Mouse (Mus musculus) large intestine, adult 2 months (tissue): ENCODE results near the gene Gm49378. TPM values are rescaled to one million over a fixed set of nuclear protein-coding genes. Genes with fewer than 3 reads are reported as not detected.

ENCODE experiments used
- DNase-seq: peaks from one replicate; pipeline ENCODE4 v3.0.0-alpha.2; 2012; ENCODE audit warnings: low read depth, low spot score
- WGBS: fragments of 180-500 bp; shearing (Covaris S2); methylation state at CpG from one replicate; pipeline ENCODE4 v1.1.7; 2018; 5-methylcytosine and 5-hydroxymethylcytosine counted together
- polyA plus RNA-seq: library from polyadenylated mRNA; depleted of rRNA; stranded (reverse); fragments of >200 nt; gene quantifications from 2 replicates; pipeline ENCODE4 v1.2.3, GENCODE M21; 2012; rRNA removed

Gm49378 gene
- polyA plus RNA-seq: 2.2 and 2.3 TPM in 2 replicates

GRCm38 (mm10) chr14:55637795-55638194, at the start of gene Gm49378:
TSS of gene Gm49378 (minus strand) at chr14:55637895.
- no peak for DNase-seq
- 95% methylated on average over 9 of the region's 9 CpGs for WGBS

GRCm38 (mm10) chr14:55682118-55682493, 44.4 kb upstream of the Gm49378 start:
- WGBS: 2% methylated on average over 3 of the region's 3 CpGs
- no peak for DNase-seq

- peak; percentile 87 for DNase-seq
- under 1% methylated on average over 66 of the region's 66 CpGs for WGBS
Measured at GRCm38 (mm10) chr14:55681160-55682117, 43.7 kb upstream of the Gm49378 start, which contains the start of gene Tinf2. TSS of gene Tinf2 (minus strand) at chr14:55681820.

GRCm38 (mm10) chr14:55677615-55678014, 39.9 kb upstream of the Gm49378 start:
- 69% methylated on average over 4 of the region's 4 CpGs for WGBS
- DNase-seq: no peak

GRCm38 (mm10) chr14:55672741-55673060, 35.0 kb upstream of the Gm49378 start:
- no peak for DNase-seq
- 56% methylated on average over 7 of the region's 7 CpGs for WGBS

- WGBS: under 1% methylated on average over 38 of the region's 38 CpGs
- peak; percentile 86 for DNase-seq
Measured at GRCm38 (mm10) chr14:55671833-55672740, 34.4 kb upstream of the Gm49378 start, which contains the start of the genes Gmpr2 and Nedd8. TSS of gene Gmpr2 (plus strand) at chr14:55671941. TSS of gene Nedd8 (minus strand) at chr14:55672124.

- under 1% methylated on average over 12 of the region's 12 CpGs for WGBS
- no peak for DNase-seq
Measured at GRCm38 (mm10) chr14:55671486-55671832, 33.8 kb upstream of the Gm49378 start.

DNA sequence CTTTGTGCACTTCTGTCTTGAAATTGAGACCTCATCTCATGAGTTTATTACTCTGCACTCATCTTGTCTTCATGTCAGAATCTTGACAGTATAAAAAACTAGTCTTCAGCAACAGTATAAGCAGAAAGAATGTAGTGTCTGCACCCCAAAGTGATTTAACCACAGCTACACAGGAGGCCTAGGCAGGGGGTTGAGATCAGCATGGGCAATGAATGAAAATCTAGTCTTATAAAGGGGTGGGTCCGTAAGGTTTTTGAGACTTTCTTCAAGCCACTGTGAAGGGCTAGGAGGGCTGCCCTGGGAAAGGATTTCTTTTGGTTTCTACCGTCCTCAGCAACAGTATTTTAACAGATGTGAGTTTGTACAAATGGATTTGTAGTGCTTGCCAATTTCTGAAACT, 22.9 kb upstream of the Gm49378 start:
- 47% methylated on average over 2 of the region's 2 CpGs for WGBS
- no peak for DNase-seq

DNA sequence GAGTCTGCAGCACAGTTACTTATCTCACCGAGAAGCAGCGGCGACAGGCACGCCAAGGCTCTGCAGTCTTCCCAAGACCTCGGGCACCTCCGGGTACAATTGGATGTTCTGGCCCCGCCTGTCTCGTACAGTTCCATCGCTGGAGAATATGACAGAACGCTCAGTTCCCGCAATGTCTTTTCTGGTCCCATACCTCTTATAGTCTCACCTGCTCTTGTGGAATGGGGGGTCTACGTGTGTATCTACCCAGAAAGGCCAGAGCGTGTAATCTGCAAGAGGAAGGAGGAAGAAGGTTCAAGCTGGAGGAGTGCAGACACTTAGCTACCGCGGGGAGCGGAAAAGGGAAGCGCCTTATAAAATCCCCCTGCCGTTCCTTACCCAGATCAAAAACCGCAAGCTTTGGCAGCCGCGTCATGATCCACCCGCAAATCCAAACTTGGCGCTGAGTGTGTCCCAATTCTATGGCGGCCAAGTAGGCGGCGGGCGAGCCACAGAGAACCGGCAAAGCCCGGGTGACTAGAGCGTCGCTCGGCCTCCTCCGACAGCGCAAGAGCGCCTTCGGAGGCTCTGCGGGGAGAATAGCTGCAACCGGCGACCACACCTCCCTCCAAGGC, 22.4 kb upstream of the Gm49378 start, which contains the start of gene Mdp1:
Gene Mdp1, minus strand, starts transcription at position 549 of the 614 bp plus-strand sequence.
- DNase-seq: no peak
- under 1% methylated on average over 39 of the region's 39 CpGs for WGBS

GRCm38 (mm10) chr14:55658011-55658410, 20.3 kb upstream of the Gm49378 start:
- peak; percentile 90 for DNase-seq
- 39% methylated on average over 5 of the region's 5 CpGs for WGBS

DNA sequence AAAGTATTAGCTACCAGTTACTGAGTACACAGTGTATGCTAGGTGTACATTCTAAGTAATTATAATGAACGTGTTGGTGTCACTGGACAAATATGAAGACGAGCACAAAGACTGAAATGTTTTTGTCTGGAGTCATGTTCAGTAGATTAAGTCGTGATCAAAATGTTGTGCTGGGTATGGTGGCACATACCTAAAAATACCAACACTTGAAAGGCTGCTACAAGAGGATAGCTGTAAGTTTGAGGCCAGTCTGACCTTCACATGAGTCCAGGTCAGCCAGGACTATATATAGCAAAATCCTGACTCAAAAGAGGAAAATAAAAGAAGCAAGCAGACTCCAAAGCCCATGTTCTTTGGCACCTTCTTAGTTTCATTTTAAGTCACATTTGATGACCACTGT, 19.2 kb upstream of the Gm49378 start:
- 82% methylated on average over 3 of the region's 3 CpGs for WGBS
- DNase-seq: no peak

DNA sequence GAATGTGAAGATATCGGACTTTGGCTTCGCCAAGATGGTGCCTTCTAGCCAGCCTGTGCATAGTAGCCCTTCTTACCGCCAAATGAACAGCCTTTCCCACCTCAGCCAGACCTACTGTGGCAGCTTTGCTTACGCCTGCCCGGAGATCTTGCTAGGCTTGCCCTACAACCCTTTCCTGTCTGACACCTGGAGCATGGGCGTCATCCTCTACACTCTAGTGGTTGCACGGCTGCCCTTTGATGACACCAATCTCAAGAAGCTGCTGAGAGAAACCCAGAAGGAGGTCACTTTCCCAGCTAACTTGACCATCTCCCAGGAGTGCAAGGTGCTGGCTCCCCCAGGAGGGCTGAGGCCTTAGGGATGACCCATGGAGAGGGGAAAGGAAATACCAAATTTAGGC, 13.8 kb upstream of the Gm49378 start:
- DNase-seq: no peak
- WGBS: 88% methylated on average over 7 of the region's 7 CpGs

- WGBS: 94% methylated on average over 2 of the region's 2 CpGs
- DNase-seq: no peak
Measured at GRCm38 (mm10) chr14:55649884-55650283, 12.2 kb upstream of the Gm49378 start, which contains the start of gene Tssk4. TSS of gene Tssk4 (plus strand) at chr14:55650184.

GRCm38 (mm10) chr14:55644261-55644888, 6.7 kb upstream of the Gm49378 start:
- 4% methylated on average over 17 of the region's 17 CpGs for WGBS
- DNase-seq: no peak

DNA sequence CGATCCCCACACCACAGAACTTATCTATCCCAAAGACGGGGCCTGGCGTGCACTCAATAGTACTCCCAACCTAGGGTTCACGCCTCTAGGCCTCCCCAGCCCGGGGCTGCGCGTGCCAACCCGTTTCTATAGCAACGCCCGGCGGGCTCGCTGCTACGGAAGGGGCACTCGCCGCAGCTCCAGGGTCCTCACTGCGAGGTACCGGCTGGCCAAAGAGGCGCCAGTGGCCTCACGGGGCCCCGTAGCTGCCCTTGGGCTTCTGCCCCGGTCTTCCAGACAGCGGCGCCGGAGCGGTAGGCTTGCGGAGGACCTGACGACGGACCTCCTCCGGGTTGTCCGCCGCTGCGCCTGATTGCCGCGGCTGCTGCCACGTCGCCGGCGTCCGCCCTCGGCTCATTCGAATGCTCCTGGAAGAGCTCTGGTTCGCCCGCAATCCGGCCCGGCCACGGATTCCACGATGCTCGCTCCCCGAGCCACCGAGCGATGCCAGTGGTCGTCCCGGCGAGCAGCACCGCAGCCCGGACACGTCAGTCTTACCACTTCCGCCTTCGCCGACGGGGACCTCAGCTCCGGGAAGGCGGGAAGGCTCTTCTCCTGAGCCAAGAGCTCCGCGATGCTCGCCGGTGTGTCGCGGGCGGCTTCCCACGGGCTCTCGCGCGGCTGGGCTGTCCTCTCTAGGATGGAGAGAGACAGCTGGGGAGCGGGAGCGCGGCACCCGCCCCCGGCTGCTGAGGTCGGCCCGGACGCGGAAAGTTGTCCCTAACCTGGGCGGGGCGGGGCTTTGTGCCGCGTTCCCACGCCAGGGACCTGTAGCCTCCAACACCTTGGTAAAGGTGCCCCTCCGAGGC, 5.6 kb upstream of the Gm49378 start, which contains the start of gene Tm9sf1:
Gene Tm9sf1, minus strand, starts transcription at position 747 of the 848 bp plus-strand sequence.
- DNase-seq: no peak
- under 1% methylated on average over 89 of the region's 89 CpGs for WGBS

GRCm38 (mm10) chr14:55642679-55643059, 5.0 kb upstream of the Gm49378 start:
- DNase-seq: no peak
- 13% methylated on average over 8 of the region's 8 CpGs for WGBS

- no peak for DNase-seq
- WGBS: 92% methylated on average over 13 of the region's 13 CpGs
Measured at GRCm38 (mm10) chr14:55641291-55641690, 3.6 kb upstream of the Gm49378 start.

DNA sequence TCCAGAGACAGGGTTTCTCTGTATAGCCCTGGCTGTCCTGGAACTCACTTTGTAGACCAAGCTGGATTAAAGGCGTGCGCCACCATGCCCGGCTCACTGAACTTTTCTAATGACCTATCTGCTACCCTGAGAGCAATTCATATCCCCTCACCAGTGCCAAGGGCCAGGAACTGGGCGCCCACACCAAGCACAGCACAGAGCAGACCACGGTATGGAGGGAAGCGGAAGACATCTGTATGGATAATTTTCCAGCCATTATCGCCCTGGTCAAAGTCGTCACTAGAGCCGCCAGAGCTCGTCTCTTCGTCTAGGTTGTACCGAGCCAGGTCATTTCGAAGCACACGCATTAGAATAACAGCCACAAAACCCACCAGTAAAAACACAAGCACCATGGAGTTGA, 3.1 kb upstream of the Gm49378 start:
- WGBS: 96% methylated on average over 14 of the region's 14 CpGs
- no peak for DNase-seq
